Mouse (Mus musculus) macrophage (primary cell): ENCODE data around the gene Rxylt1. TPM values are rescaled to one million over a fixed set of nuclear protein-coding genes. Genes with fewer than 3 reads are reported as not detected.

Source experiments
- polyA plus RNA-seq: library from polyadenylated mRNA; stranded (reverse); fragments of 250-400 nt; gene quantifications from 3 replicates; pipeline ENCODE4 v1.2.4, GENCODE M21; 2018; ENCODE audit warnings: inconsistent platforms

The Rxylt1 gene
- polyA plus RNA-seq, 1 experiment from 2014 or later, result 34.8 TPM

Other genes with a start within 250 kb of the Rxylt1 start
- 0.03 TPM in 1 of 3 replicates, not detected in the others for gene Srgap1, start 50.1 kb downstream of the Rxylt1 start, polyA plus RNA-seq